Mouse (Mus musculus) T-helper 17 cell (primary cell): Measurements from ENCODE around the gene Tas2r129.
"Not testable (repeated sequence)": the region's sequence is repeated elsewhere in the genome, so short reads cannot be mapped to it uniquely, and the experiment has no call there.

Source experiments
- in situ Hi-C, 2 experiments: fragments of 300-600 bp; cut with MboI, MseI; formaldehyde crosslinking; loops; 1 replicate in 1 of 2; 2 replicates in 1 of 2; pipeline ENCODE4 v1.15.1; 2025; ENCODE audit warnings: high pct_unique_total_duplicates in 2 of 2

The Tas2r129 gene

DNA sequence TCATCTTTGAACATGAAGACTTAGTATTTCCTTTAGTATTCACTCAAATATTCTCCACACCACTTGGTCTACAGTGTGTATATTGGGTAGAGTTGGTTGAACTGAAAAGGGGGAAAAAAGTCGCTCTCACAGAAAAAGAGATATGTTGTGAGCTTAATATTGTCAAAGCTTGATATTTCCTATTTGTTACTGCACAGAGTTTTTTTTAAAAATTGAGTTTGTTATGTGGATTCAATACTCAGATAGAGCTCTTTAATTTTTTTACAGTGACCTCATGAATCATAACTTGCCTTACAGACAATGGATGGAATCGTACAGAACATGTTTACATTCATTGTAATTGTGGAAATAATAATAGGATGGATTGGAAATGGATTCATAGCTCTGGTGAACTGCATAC, at the start of gene Tas2r129:
TSS of gene Tas2r129 (plus strand) at position 301 of the 400 bp plus-strand sequence.
- in situ Hi-C loops = no loop called here

- in situ Hi-C loops = no loop called here
Observed at GRCm38 (mm10) chr6:132909351-132909750, 41.6 kb upstream of the Tas2r129 start, which contains the start of gene Tas2r125. TSS of gene Tas2r125 (plus strand) at chr6:132909651.

- in situ Hi-C loops = not testable (repeated sequence)
Observed at GRCm38 (mm10) chr6:132941376-132941775, 9.5 kb upstream of the Tas2r129 start.

DNA sequence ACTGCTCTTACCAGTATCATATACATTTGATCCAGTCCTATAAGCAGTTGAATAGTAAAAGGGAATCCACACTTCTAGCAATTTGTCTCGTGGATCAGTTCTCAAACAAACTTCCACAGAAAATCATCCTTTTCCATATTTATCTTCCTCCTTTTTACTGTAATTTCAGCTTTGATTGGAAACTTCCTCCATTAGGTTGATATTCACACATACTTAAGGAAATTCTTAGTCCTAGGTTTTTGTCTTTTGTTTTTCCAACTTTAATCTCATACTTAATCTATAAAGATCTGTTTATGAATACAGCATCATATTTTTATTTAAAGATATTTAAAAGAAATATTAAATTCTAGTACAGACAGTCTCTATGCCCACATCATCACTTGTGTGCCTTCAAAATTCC, 6.9 kb downstream of the Tas2r129 start, which contains the start of gene Tas2r131:
TSS of gene Tas2r131 (minus strand) at position 101 of the 400 bp plus-strand sequence.
- in situ Hi-C loops = no loop called here

DNA sequence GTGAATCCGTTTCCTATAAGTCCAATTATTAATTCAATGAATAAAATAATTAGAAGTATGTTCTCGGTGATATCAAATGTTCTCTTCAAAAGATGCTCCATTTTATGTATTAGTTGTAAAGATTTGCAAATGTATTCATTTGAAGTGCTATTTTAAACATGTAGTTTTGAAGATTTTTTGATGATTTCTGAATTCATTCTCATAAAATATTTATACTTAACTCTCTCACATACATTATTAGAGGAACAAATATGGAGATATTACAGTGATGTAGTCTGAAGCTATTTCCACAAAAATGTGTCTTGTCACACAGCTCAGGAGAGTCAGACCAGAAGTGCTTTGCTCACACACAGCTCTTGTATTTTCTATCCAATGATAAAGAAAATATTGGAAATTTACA, 30.0 kb downstream of the Tas2r129 start, which contains the start of gene Tas2r109:
TSS of gene Tas2r109 (minus strand) at position 101 of the 400 bp plus-strand sequence.
- in situ Hi-C loops = loop anchor here in 1 of 2 experiments (10.0 kb wide), 1 partner anchor 146 kb away; no protein-coding TSS in a partner anchor
